Mouse (Mus musculus): Measurements from ENCODE around the gene E2f7. TPM values are rescaled to one million over a fixed set of nuclear protein-coding genes. Genes with fewer than 3 reads are reported as not detected.

The E2f7 gene
- 6.1 and 17.1 TPM in 2 replicates for total RNA-seq (2014; rRNA removed; ENCODE audit: low replicate concordance)
- 3.7 and 4.7 TPM in 2 replicates for polyA plus RNA-seq (2015; fragmentation: Nextera tagmentation; extraction: Ambion mirVana)

DNA sequence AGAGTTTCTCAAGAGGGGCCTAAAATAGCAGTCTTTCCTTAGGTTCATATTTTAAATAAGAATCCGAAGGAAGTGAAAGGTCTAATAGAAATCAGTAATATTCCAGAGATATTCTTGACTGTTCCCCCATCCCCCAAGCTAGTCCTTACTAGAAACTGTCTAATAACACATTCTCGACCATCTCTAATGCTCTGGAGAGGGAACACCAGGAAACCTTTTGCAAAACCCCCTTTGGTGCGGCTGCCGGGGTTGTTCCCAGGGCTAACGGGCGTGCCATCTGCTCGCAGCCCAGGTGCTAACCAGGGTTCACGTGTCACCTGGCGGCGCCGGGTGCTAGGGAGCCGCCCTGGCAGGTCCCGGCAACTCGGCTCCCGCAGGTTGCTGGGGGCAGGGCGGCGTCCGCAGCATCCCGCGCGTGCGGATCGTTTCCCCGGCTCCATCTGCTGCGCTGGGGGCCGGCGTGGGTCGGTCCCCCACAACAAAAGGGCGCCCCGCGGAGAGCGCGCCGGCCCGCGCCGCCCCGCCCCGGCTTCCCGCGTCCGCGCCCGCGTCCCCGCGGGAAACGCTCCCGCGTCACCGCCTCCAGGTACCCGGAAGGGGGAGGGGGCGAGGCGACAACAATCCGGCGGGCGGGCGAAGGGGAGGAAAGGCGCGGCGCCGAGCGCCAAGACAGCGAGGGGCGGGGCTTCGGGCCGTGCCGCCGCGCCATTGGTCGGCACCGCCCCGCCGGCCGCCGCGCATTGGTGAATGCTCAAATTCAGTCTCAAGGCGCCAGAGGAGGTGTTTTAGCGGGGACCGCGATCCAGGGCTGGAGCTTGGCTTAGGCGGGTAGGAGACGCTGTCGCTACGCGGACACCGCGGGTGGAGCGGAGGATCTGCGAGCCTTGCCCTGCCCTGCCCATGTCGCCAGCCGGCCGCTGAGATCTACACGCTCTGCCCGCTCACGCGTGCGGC lies at the start of gene E2f7:
Gene E2f7 (plus strand): TSS at position 754 of the 954 bp plus-strand sequence.
- H3K9me3 ChIP-seq (replicated peaks; ENCODE audit: control insufficient read depth, low read length), result no peaks in the 10 kb centered on the region
- ATAC-seq (ENCODE audit: insufficient read depth, low read depth), result peak; percentile 95
- peak within 1 kb of the TSS; percentile 75 for H3K4me3 ChIP-seq (ENCODE audit: low read depth, low read length)
- no peak for TF ChIP-seq CTCF (IDR thresholded peaks at IDR 0.05; ENCODE audit: low read depth)
- no peak for TF ChIP-seq EP300 (IDR thresholded peaks at IDR 0.05; ENCODE audit: low read depth)
- H3K4me1 ChIP-seq (ENCODE audit: control insufficient read depth, insufficient read depth), result peaks cover 14% of the 10 kb centered on the region
- peak within 1 kb of the TSS; percentile 55 for H3K27ac ChIP-seq (ENCODE audit: low read depth)
- no peaks in the 10 kb centered on the region for H3K27me3 ChIP-seq (ENCODE audit: control insufficient read depth, insufficient read depth, low read length)
- H3K36me3 ChIP-seq (replicated peaks; ENCODE audit: control insufficient read depth, insufficient read depth, low read length), result peaks cover 19% of the 10 kb centered on the region; the same call in 1 of the 2 replicates
- under 1% methylated on average over 62 of the region's 98 CpGs for WGBS
- H3K9ac ChIP-seq (replicated peaks; ENCODE audit: low read depth, low read length), result peak within 1 kb of the TSS; percentile 69
- H3K4me2 ChIP-seq (ENCODE audit: low read depth, low read length), result peak within 1 kb of the TSS; percentile 97
- DNase-seq (ENCODE audit: low spot score), result peak; percentile 88

DNA sequence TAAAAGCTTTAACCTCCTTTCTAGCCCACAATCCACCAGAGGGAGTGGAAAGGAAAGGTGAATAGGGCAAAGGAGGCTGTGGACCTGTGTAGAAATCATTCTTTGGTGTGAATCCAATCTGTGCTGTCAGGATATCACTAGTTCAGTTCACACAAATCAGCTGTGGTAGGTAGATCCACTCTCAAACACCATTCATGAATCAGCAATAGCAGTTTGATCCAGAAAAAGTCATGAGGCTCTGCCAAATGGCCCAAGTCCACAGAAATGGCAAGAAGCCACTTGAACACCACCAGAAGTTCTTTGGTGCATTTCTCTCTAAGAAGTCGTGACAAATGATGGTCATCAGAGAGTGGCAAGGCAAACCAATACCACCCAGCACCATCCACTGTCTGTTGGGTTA lies 44.0 kb upstream of the E2f7 start:
- no peak for TF ChIP-seq CTCF (IDR thresholded peaks at IDR 0.05; ENCODE audit: low read depth)
- TF ChIP-seq EP300 (IDR thresholded peaks at IDR 0.05; ENCODE audit: low read depth), result no peak
- no peak overlapping the region for H3K9ac ChIP-seq (replicated peaks; ENCODE audit: low read depth, low read length)
- no peak overlapping the region for H3K4me2 ChIP-seq (ENCODE audit: low read depth, low read length)
- no peak for ATAC-seq (ENCODE audit: insufficient read depth, low read depth)
- no peaks in the 10 kb centered on the region for H3K4me1 ChIP-seq (ENCODE audit: control insufficient read depth, insufficient read depth)
- no peaks in the 10 kb centered on the region for H3K36me3 ChIP-seq (replicated peaks; ENCODE audit: control insufficient read depth, insufficient read depth, low read length)
- no peaks in the 10 kb centered on the region for H3K27me3 ChIP-seq (ENCODE audit: control insufficient read depth, insufficient read depth, low read length)
- H3K4me3 ChIP-seq (ENCODE audit: low read depth, low read length), result no peak overlapping the region
- DNase-seq (ENCODE audit: low spot score), result no peak
- H3K27ac ChIP-seq (ENCODE audit: low read depth), result no peak overlapping the region
- H3K9me3 ChIP-seq (replicated peaks; ENCODE audit: control insufficient read depth, low read length), result no peaks in the 10 kb centered on the region
- WGBS, result 58% methylated on average over 1 of the region's 1 CpGs

DNA sequence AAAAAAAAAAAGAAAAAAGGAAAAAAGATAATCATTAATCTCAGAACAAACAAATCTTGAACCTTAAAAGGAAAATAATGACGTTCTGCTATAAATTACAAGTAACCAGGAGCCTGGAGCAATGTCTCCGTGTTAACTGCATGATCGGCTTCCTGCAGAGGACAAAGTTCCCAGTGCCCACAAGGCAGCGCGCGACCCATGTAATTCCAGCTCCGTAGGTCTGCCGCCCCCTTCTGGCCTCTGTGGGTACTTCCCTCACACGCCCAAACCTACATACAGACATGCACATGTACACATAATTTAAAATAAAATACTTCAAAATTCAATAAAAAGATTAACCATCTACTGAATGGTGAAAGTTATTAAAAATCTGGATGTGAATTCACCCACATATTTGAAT lies 39.6 kb upstream of the E2f7 start:
- no peak overlapping the region for H3K9ac ChIP-seq (replicated peaks; ENCODE audit: low read depth, low read length)
- ATAC-seq (ENCODE audit: insufficient read depth, low read depth) (no peak), DNase-seq (ENCODE audit: low spot score) (no peak)
- no peak overlapping the region for H3K27ac ChIP-seq (ENCODE audit: low read depth)
- H3K4me2 ChIP-seq (ENCODE audit: low read depth, low read length), result no peak overlapping the region
- H3K4me1 ChIP-seq (ENCODE audit: control insufficient read depth, insufficient read depth), result no peaks in the 10 kb centered on the region
- TF ChIP-seq EP300 (IDR thresholded peaks at IDR 0.05; ENCODE audit: low read depth) (no peak), CTCF (IDR thresholded peaks at IDR 0.05; ENCODE audit: low read depth) (no peak)
- H3K36me3 ChIP-seq (replicated peaks; ENCODE audit: control insufficient read depth, insufficient read depth, low read length), result no peaks in the 10 kb centered on the region
- no peaks in the 10 kb centered on the region for H3K9me3 ChIP-seq (replicated peaks; ENCODE audit: control insufficient read depth, low read length)
- H3K4me3 ChIP-seq (ENCODE audit: low read depth, low read length), result no peak overlapping the region
- H3K27me3 ChIP-seq (ENCODE audit: control insufficient read depth, insufficient read depth, low read length), result no peaks in the 10 kb centered on the region
- WGBS, result 57% methylated on average over 9 of the region's 9 CpGs

DNA sequence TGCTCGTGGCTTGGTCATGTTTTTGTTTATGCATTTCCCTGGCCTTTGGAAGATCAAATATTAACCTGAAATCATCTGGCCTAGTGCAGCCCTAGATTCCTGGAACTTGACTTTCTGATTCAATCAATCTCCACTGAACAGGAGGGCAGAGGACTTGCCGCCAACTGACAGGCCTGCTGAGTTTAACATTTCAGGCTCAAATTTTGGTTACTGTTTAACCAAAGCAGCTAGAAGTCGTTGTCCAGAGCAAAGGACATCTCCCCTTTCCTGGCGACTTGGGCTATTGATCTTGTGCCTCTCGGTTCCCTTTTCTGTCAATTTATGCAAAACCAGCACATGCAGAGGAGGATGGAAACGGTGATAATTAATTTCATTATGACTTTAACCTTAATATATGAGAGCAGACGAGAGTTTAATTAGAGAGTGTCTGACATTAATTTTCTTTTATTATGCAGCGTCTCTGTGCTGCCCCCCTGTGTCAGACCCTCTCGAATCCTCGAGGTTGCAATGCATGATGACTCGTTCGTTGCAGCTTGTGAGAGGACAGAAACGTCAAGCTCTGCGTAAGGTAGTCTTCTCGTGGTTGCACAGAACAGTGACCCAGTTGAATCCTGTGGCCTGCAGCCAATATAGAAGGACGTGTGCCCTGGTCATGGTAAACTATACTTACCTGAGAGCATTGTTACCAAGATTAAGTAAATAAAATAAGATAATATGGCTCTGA lies 37.7 kb upstream of the E2f7 start:
- 49% methylated on average over 16 of the region's 16 CpGs for WGBS
- H3K9me3 ChIP-seq (replicated peaks; ENCODE audit: control insufficient read depth, low read length), result no peaks in the 10 kb centered on the region
- DNase-seq (ENCODE audit: low spot score), result no peak
- H3K27ac ChIP-seq (ENCODE audit: low read depth), result no peak overlapping the region
- H3K9ac ChIP-seq (replicated peaks; ENCODE audit: low read depth, low read length), result no peak overlapping the region
- ATAC-seq (ENCODE audit: insufficient read depth, low read depth), result no peak
- no peak overlapping the region for H3K4me3 ChIP-seq (ENCODE audit: low read depth, low read length)
- TF ChIP-seq EP300 (IDR thresholded peaks at IDR 0.05; ENCODE audit: low read depth) (no peak), CTCF (IDR thresholded peaks at IDR 0.05; ENCODE audit: low read depth) (peak; percentile 30; the same call in 1 of the 2 replicates)
- no peaks in the 10 kb centered on the region for H3K27me3 ChIP-seq (ENCODE audit: control insufficient read depth, insufficient read depth, low read length)
- H3K36me3 ChIP-seq (replicated peaks; ENCODE audit: control insufficient read depth, insufficient read depth, low read length), result no peaks in the 10 kb centered on the region
- no peaks in the 10 kb centered on the region for H3K4me1 ChIP-seq (ENCODE audit: control insufficient read depth, insufficient read depth)
- no peak overlapping the region for H3K4me2 ChIP-seq (ENCODE audit: low read depth, low read length)

DNA sequence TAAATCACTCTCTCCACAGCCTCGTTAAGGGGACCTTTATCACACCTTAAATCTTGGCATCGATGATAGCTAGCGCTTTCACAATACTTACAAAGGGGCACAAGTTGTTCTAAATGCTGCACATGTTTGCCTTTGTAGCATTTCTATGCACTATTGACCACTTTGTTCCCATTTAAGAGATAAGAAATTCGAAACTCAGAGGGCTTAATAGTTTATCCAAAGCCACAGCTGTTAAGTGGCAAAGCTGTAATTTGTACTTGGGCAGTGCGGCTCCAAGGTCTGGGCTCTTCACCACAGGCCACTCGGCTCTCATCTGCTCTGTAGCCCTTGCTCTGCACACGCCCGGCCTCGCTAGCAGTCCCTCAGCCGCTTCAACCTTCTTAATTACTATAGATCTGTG lies 28.4 kb upstream of the E2f7 start:
- Histone ChIP-seq H3K4me2 (ENCODE audit: low read depth, low read length) (no peak overlapping the region), H3K27me3 (ENCODE audit: control insufficient read depth, insufficient read depth, low read length) (no peaks in the 10 kb centered on the region), H3K27ac (ENCODE audit: low read depth) (no peak overlapping the region), H3K4me3 (ENCODE audit: low read depth, low read length) (no peak overlapping the region), H3K4me1 (ENCODE audit: control insufficient read depth, insufficient read depth) (no peaks in the 10 kb centered on the region), H3K9me3 (replicated peaks; ENCODE audit: control insufficient read depth, low read length) (no peaks in the 10 kb centered on the region), H3K36me3 (replicated peaks; ENCODE audit: control insufficient read depth, insufficient read depth, low read length) (no peaks in the 10 kb centered on the region), H3K9ac (replicated peaks; ENCODE audit: low read depth, low read length) (no peak overlapping the region)
- ATAC-seq (ENCODE audit: insufficient read depth, low read depth) (no peak), DNase-seq (ENCODE audit: low spot score) (no peak)
- no peak for TF ChIP-seq EP300 (IDR thresholded peaks at IDR 0.05; ENCODE audit: low read depth)
- no peak for TF ChIP-seq CTCF (IDR thresholded peaks at IDR 0.05; ENCODE audit: low read depth)
- WGBS, result 70% methylated on average over 10 of the region's 10 CpGs

Measured in heart, postnatal 0 days (tissue).